Mouse (Mus musculus): Measurements from ENCODE around the gene Gm49721.
"Not testable (repeated sequence)": the region's sequence is repeated elsewhere in the genome, so short reads cannot be mapped to it uniquely, and the experiment has no call there.

The Gm49721 gene

GRCm38 (mm10) chr17:7069561-7070240 lies 91.0 kb downstream of the Gm49721 start:
- in situ Hi-C loops (cut with MboI, MseI) = loop anchor here (5.0 kb wide), 1 partner anchor 983 kb away; no protein-coding TSS in a partner anchor

- in situ Hi-C loops (cut with MboI, MseI) = loop anchor here (5.0 kb wide), 1 partner anchor 978 kb away; no protein-coding TSS in a partner anchor
Observed at GRCm38 (mm10) chr17:7074494-7074893, 95.8 kb downstream of the Gm49721 start.

DNA sequence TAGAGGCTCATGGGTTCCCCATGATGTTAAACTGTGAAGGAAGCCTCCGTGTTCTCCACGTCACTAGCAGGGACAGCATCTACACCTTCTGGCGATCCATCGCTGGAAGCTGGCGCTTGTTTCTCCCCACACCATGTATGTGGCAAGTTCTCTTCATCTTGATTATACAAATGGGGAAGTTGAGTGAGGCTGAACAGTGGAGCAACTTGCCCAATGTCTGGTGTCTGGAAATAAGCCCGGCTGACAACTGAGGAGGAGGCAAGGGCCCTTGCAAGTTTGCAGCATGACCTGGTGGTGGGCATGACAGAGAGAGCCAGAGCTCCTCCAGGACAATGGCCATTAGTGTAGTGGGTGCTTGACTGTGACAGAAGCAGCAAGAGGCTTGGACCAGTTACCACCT lies 96.8 kb downstream of the Gm49721 start:
- in situ Hi-C loops (cut with MboI, MseI) = not testable (repeated sequence)

GRCm38 (mm10) chr17:7079558-7079957 lies 100.9 kb downstream of the Gm49721 start:
- in situ Hi-C loops (cut with MboI, MseI) = not testable (repeated sequence)

DNA sequence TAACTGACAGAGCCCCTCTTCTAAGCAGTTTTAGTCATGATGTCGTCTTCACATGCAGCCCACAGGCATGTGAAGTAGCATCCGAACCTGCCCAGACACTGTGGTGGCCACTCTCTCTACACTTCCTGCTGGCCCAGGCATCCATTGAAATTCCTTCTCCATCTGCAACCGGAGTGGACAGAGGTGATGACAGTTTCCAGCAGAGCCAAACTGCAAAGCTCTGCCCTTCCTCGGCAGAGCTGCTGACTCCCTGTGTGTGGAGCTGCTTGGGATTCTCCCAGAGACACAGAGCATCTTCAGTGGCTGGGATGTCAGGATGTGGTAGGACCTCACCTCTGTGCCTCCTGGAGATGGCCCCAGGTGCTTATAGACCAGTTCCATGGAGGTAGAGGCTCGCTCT lies 105.8 kb downstream of the Gm49721 start:
- in situ Hi-C loops (cut with MboI, MseI) = not testable (repeated sequence)

DNA sequence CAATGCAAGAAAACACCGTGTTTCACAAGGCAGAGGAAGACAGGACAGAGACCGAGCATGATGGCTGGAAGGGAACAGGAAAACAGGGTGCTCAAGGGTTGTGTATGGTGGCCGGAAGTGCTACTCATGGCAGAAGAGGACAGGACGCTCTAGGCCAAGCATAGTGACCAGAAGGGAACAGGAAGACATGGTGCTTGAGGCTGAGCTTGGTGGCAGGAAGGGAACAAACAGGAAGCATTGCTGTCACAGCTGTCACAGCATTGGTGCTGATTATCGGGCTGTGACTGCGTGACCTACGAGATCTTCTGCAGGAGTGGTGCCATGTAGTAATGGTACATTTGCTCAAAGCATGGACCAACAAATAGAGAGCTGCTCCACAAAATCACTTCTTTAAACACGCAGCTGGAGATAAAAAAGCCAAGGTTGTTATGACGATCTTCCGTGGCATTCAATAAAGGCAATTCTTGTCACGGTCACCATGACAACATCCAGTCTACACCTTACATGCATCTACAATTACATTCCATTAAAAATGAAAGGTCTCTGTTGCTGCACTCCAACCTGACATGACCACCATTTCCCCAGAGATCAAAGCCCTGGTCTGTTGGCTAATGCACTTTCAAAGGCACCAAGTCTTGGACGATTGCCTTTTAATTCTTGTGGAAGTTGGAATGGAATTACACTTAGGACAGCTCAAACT lies 106.9 kb downstream of the Gm49721 start:
- in situ Hi-C loops (cut with MboI, MseI) = not testable (repeated sequence)

GRCm38 (mm10) chr17:7086836-7087235 lies 108.1 kb downstream of the Gm49721 start:
- in situ Hi-C loops (cut with MboI, MseI) = not testable (repeated sequence)
